Mouse (Mus musculus) cerebellum, adult 11-12 months (tissue): Measurements from ENCODE around the gene Rab3a.
A peak's percentile ranks its signal among the peaks of the same experiment; 100 is the strongest.

Experiments
- DNase-seq: peaks from one replicate; pipeline ENCODE4 v3.0.0; 2022

The Rab3a gene

DNA sequence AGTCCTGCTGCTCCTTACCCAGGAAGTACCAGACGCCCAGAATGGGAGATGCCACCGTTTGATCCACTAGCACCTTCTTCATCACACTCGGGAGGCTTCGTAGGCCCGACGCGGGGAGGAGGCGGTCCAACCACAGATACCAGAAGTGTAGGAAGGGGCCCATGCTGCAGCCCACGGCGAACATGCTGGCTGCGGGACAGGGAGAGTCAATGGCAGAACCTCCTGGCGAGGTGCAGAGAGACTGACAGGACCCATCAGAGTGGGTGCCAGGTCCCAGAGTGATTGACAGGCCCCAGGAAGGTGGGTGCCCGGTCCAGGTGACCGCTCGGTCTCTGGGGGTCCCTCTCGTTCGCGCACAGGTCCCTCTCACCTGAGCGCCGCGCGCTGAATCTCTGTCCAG, 5.9 kb downstream of the Rab3a start:
- no peak for DNase-seq

- peak; percentile 98 for DNase-seq
Measured at GRCm38 (mm10) chr8:70760775-70761406, 6.4 kb downstream of the Rab3a start, which contains the start of gene Mpv17l2. Gene Mpv17l2 (minus strand): TSS chr8:70760946.

GRCm38 (mm10) chr8:70762118-70762517, 7.6 kb downstream of the Rab3a start:
- DNase-seq, result peak; percentile 53

DNA sequence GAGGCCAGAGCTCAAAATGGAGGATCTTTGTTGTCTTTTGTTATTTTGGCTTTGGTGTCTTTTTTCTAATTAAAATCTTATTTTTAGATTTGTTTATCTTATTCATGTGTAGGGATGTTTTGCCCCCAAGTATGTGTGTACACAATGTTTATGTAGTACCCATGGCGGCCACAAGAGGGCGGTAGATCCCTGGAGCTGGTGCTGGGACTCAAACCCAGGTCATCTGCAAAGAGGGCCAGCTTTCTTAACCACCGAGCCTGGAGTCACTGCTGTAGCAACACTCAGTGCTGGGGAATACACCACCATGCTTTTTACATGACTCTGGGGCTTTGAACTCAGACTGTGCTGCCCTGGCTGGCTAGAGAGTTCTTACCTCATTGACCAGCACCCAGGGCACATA, 8.9 kb downstream of the Rab3a start:
- DNase-seq, result peak; percentile 58

DNA sequence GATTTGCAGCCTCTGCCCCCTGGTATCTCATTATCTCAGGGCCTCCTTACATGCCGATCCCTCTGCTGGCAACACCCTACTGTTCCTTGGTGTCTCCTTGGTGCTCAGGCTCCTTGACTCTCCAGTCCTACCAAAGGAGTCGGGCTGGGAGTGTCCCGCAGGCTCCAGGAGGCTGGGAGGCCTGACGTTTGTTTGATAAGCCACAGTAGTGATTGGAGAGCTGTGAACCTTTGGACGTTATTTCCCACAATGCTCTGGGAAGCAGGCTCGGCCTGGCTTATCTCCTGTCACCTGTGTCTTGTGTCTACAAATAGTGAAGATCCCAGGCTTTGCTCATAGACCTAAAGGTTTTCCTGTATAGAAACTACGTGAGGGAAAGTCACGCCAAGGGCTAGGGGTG, 9.5 kb downstream of the Rab3a start:
- DNase-seq, result no peak

GRCm38 (mm10) chr8:70764676-70765075, 10.2 kb downstream of the Rab3a start:
- DNase-seq, result peak; percentile 68

- DNase-seq, result no peak
Measured at GRCm38 (mm10) chr8:70765329-70765728, 10.8 kb downstream of the Rab3a start.

DNA sequence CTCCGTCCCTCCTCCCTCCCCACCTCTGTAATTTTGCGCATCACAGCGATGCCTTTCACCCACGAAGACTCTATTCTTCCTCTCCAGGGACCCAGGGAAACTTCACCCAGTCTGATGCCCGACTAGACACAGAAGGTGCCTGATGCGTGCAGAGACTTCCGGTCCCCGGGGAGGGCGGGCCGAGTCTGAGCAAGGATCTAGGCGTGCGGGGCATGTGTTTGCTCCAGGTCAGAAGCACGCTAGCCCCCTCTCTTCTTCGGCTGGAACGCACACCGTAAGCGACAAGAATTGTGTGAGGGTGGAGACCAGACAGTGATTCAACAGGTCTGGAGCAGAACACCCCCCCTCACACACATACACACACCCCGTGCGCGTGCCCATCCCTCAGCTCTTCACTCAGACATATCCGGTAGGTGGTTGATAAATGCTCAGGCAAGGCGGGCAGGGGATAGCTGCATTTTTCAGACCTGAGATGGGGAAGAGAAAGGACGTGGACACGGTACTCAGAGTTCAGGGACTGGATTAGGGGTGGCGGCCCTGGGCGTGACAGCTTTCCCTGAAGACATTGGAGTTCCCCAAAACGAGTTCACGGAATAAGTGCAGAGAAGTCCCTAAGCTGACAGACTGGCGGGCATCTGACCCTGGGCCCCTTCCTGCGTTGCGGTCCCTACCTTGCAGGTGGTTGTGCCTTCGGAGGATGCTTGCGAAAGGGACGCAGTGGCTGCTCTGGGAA, 11.5 kb downstream of the Rab3a start:
- no peak for DNase-seq

GRCm38 (mm10) chr8:70766571-70767440, 12.3 kb downstream of the Rab3a start:
- DNase-seq, result peak; percentile 81

DNA sequence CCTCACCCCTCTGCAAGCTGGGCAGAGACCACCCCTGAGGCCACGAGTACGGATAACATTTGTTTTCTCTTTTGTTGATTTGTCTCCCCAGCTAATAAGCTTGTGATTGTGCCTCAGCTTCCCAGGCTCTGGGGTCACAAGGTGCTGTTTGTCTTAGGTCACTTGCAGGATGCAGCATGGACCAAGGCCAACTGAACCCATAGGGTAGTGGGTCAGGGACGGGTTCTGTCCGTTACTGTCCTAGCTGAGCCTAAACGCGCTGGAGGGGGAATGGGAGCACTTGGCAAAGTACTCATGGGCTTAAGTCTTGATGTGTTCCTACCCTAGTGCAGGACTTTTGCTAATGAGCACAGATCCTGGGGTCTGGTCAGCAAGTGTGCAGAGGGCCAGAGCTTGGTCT, 13.0 kb downstream of the Rab3a start:
- peak; percentile 56 for DNase-seq

DNA sequence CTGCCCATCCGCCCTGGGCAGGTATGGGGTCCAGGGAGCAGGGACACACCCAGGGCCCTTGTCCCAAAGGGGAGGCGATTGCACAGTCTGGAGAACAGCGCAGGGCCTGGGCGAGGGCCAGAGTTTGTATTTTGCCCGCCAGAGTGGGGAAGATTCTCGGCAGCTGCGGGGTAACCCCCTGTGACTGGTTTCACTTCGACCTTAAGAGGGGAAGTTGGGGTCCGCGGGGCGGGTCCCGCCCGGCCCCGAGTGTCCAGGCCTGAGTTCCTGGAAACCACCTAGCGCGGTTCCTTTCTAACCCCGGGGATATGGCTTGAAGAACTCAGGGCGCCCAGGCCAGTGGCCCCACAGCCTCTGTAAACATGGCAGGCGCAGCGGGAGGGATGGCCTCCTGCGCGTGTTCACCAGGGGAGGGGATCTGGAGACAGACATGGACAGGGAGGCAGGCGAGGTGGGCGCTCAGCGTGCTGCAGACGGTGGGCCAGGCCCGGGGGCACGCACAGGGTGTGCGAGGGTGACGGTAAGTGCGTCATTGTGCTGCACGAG, 13.8 kb downstream of the Rab3a start:
- no peak for DNase-seq

DNA sequence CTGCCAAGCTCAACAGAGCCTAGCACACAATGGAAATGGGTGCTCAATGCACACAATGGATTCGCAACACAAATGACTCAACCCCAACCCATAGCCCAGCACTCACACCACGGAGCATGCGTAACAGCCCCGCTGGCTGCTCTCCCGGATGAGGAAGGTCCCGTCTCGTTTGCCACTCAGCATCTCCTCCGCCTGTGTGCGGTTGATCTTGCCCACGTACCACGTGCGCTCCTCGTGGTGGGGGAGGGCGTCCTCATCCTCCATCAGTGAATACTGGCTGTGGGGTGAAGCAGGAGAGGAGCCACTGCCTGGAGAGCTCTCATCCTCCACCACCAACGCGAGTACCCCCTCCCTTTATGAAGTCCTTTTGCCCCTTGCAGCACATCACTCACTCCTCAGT, 14.5 kb downstream of the Rab3a start:
- no peak for DNase-seq

DNA sequence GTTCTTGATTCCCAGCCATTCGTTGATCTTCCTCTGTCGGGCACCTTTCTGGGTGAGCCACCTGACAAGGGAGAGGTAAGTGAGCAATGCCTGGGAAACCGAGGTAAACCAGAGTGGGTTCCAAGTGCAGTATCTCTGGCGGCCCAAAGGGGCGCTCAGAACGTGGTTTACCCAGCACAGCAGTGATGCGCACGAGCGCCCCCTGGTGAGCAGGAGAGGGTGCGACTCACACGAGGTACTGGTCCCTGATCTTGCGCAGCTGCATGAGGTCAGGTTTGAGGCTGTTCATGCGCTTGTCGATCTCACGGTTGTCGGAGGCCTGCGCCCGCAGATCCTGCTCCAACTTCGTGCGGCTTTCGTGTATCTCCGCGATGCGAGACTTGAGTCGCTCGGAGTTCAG, 14.9 kb downstream of the Rab3a start:
- DNase-seq, result peak; percentile 92

DNA sequence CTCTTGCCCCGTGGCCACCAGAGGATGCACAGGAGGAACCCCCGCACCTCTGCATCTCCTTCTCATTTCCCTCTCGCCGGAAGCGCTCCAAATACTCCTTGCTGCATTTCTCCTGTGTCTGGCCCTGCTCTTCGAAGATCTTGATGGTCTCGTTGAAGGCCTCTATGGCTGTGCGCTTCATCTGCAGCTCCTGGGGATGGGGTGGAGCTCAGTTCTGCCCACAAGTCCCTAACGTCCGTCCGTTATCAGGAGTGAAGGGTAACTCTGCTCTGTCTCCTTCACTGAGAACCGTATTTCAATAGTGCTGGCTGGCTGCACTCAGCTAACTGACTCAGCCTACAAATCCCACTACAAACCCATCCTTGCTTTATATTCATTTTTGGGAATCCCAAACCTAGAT, 15.4 kb downstream of the Rab3a start:
- DNase-seq, result no peak

- DNase-seq, result peak; percentile 56
Measured at GRCm38 (mm10) chr8:70770748-70771147, 16.3 kb downstream of the Rab3a start.

DNA sequence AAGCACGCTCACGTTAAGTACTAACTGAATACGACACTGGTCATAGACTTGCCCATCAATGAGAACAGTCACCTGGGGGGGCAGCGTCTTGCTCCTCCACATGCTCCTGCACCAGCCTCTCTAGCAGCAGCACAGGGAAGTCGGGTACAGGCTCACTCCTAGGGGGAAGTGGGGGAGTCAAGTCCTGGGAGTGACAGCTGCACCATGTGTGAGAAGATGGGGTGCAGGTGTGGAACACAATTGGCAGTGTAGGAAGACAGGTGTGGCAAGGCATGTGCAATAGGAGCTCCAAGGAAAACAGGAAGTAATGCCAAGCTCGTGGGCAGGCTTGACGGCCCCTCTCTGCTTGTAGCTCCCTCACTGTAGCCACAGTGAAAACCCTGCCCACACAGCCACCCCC, 16.7 kb downstream of the Rab3a start:
- DNase-seq, result no peak

GRCm38 (mm10) chr8:70772075-70772474, 17.6 kb downstream of the Rab3a start:
- peak; percentile 59 for DNase-seq

DNA sequence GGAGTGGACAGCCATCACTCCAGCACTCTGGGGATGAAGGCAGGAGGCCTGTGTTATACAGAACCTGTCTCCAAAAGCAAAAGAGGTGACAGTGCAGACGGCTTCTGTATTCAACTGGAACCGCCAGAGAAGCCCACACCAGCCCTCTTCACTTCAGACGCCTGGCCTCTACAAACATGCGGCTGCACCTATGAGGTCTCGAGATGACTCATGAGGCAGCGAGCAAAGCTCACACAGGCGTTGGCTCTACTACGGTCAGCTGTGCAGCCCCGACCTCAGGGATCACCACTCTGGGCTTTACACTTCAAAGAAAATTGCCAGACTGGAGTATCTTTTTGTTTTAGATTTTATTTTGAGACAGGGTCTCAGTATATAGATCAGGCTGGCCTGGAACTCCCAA, 18.4 kb downstream of the Rab3a start:
- no peak for DNase-seq

DNA sequence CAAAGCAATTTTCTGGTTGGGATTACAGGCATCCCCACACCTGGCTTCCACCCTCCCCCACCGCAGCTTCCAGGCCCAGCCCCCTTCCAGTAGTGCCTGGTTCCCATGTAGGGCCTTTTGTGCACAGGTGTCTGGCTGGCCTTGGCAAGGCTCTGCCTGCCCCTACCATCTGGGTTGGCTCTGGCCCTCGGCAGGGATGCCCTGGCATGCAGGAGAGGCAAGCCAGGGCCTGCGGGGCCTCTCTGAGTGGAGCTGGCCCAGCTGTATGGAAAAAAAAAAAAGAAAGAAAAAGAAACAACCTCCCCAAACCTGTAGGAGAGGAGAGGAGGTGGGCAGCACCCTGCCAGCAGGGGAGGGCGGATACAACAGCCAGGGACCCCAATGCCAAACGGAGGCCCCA, 18.9 kb downstream of the Rab3a start:
- peak; percentile 87 for DNase-seq

GRCm38 (mm10) chr8:70773833-70774232, 19.4 kb downstream of the Rab3a start:
- DNase-seq, result peak; percentile 89

DNA sequence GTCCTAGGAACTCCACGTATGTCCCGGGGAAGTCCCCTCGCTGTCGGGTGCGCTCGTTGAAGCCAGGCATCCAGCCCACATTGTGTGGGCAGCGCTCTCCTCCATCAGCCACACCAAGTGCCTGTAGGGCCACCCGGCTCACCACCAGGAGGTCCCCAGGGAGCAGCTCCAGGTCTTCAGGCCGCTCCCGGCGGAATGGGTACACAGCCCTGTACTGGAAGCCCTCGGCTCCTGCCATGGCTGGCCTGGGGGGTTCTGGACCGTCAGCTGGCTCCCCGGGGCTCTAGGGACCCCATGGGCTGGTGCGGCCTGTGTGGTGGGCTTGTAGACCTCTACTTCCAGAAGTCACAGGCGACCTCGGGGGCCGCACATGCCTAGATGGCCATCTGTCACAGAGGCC, 20.3 kb downstream of the Rab3a start:
- peak; percentile 73 for DNase-seq

GRCm38 (mm10) chr8:70775227-70775626, 20.7 kb downstream of the Rab3a start:
- DNase-seq, result peak; percentile 74

DNA sequence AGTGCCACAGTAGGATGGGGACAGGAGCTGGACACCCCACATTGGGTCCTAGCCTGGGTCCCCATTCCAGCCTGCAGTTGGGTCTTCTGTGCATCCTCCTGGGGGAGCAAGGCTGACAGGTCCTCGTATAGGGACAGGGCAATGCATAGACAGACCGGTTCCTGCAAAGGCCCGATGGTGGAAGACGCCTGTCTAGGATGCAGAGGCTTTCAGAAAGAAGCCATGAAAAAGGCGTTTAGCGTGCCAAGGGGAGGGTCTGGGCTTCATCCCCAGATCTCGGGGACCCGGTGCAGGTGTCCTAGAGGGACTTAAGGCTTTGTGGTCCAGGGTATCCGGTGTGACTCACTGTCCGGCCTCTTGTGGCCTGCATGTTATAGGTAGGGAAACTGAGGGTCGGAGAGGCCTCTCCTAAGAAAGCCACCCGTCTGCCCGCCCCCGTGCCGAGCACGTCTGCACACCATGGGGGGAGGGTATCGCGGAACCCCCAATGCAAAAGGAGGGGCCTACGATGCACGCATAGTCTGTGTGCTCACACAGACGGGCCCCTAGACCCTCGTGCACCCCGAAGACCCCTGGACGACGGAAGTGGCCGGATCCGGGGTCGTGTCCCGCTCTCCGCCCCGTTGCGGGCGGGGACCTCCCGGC, 21.5 kb downstream of the Rab3a start:
- DNase-seq, result no peak
